Mouse (Mus musculus) kidney, postnatal 14 days (tissue): ENCODE results near the gene Fam20b.

Source experiments
- DNase-seq: peaks from one replicate; pipeline ENCODE4 v3.0.0; 2022; ENCODE audit warnings: mixed read lengths

The Fam20b gene

DNA sequence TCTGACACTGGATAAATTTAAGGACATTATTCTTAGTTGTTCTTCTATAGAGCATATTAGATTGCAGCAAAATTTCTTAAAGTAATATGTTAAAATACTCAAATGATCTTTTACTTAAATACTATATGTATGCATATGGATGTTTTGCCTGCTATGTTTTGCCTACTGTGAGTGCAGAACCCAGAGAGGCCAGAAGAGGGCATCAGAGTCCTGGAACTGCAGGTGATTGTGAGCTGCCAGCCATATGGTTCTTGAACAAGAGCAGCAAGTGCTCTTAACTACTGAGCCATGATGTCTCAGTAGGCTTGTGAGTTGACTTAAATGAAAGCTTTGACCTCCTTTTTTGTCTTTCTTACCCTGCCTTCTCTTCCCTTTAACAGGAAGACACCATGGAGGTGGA is 87.9 kb downstream of the Fam20b start:
- no peak for DNase-seq

GRCm38 (mm10) chr1:156629984-156630383 is 88.9 kb downstream of the Fam20b start:
- no peak for DNase-seq
